ENCODE assay signal across 26 mouse cellular contexts in genomic region chr5:147718335-147718734, GRCm38 (mm10). TPM values are rescaled to one million over a fixed set of nuclear protein-coding genes. Genes with fewer than 3 reads are reported as not detected.
"Had no signal": no experiment of that assay in that cellular context is flagged by ENCODE, and none has a peak within 500 bp of the region (broad histone marks: within the 10 kb centered on the region; RNA-seq: fewer than 3 reads in every experiment).

No protein-coding gene starts in this region.

- DNase-seq: forebrain, postnatal 0 days; gastrocnemius, postnatal 10 days; gastrocnemius, postnatal 25 days; heart, postnatal 14 days; kidney, adult 18-20 months; kidney, adult 8-10 months; kidney, postnatal 10 days; kidney, postnatal 25 days; kidney, postnatal 4 days; liver; liver, embryonic 13.5 days; liver, postnatal 0 days had no signal

- H3K9ac ChIP-seq: forebrain, postnatal 0 days; heart, embryonic 12.5 days; hindbrain, embryonic 12.5 days; hindbrain, embryonic 14.5 days; intestine, embryonic 15.5 days; limb, embryonic 12.5 days; liver, embryonic 13.5 days; liver, embryonic 15.5 days; liver, postnatal 0 days had no signal

- H3K4me2 ChIP-seq: heart, embryonic 12.5 days; hindbrain, embryonic 12.5 days; hindbrain, embryonic 14.5 days; intestine, embryonic 15.5 days; limb, embryonic 12.5 days; liver, embryonic 11.5 days; liver, embryonic 13.5 days; liver, embryonic 15.5 days had no signal

- H3K4me1 ChIP-seq: hindbrain, embryonic 12.5 days; limb, embryonic 10.5 days; limb, embryonic 12.5 days; liver, embryonic 13.5 days; liver, embryonic 15.5 days had no signal

- H3K9me3 ChIP-seq: heart, embryonic 12.5 days; hindbrain, embryonic 10.5 days; hindbrain, embryonic 12.5 days; intestine, embryonic 15.5 days; limb, embryonic 10.5 days; limb, embryonic 12.5 days; liver, embryonic 13.5 days; liver, embryonic 15.5 days had no signal

- ATAC-seq: forebrain, postnatal 0 days; hindbrain, embryonic 16.5 days; inflammation-experienced regulatory T-cells, adult 6 months; intestine, embryonic 15.5 days; intestine, postnatal 0 days; liver, postnatal 0 days had no signal

- H3K36me3 ChIP-seq: heart, embryonic 12.5 days; hindbrain, embryonic 10.5 days; hindbrain, embryonic 12.5 days; intestine, embryonic 15.5 days; limb, embryonic 10.5 days; limb, embryonic 12.5 days; liver, embryonic 13.5 days; liver, embryonic 15.5 days had no signal

- H3K27ac ChIP-seq: hindbrain, embryonic 10.5 days; hindbrain, embryonic 12.5 days; hindbrain, embryonic 14.5 days; intestine, embryonic 15.5 days; layer of hippocampus, adult 2 months; left cerebral cortex, adult 2 months; limb, embryonic 10.5 days; limb, embryonic 12.5 days; liver, embryonic 13.5 days; liver, embryonic 15.5 days had no signal

- H3K4me3 ChIP-seq: heart, embryonic 12.5 days; hindbrain, embryonic 10.5 days; hindbrain, embryonic 12.5 days; intestine, embryonic 15.5 days; layer of hippocampus, adult 2 months; left cerebral cortex, adult 2 months; limb, embryonic 10.5 days; limb, embryonic 12.5 days; liver, embryonic 13.5 days; liver, embryonic 15.5 days had no signal

RNA-seq across cellular contexts. Expression of gene Flt1, which starts 7.5 kb away (rescaled TPM):
- polyA plus RNA-seq: inflammation-experienced regulatory T-cells, adult 6 months had no signal
